Mouse (Mus musculus): ENCODE data around the gene Ncoa1. TPM values are rescaled to one million over a fixed set of nuclear protein-coding genes. Genes with fewer than 3 reads are reported as not detected.
"Not testable (repeated sequence)": the region's sequence is repeated elsewhere in the genome, so short reads cannot be mapped to it uniquely, and the experiment has no call there.

The Ncoa1 gene
- polyA plus RNA-seq, 1 experiment from 2014 or later: 12.4 TPM

DNA sequence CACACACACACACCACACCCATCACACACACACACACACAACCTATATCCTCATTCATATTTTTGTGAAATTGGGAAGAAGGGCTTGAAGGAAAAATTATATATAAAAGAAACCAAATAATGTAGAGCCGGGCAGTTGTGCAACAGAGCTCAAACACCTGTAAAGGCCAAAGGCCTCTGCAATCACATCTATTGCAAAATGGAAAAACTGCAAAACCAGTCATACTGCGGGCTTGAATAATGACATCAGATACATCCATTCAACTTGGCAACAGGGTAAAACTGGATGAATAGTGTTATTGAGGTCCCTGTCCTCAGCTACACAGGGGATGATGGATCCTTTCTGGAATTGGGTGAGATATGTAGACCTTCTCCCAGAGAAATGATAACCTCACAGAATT lies 13.3 kb downstream of the Ncoa1 start:
- Histone ChIP-seq H3K27ac (no peak overlapping the region), H3K4me3 (no peak overlapping the region), H3K4me1 (no peaks in the 10 kb centered on the region), H3K36me3 (no peaks in the 10 kb centered on the region; the same call in 1 of the 2 replicates), H3K27me3 (replicated peaks) (no peaks in the 10 kb centered on the region), H3K9ac (no peak overlapping the region), H3K4me2 (replicated peaks) (no peak overlapping the region), H3K9me3 (no peaks in the 10 kb centered on the region)
- 98% methylated on average over 2 of the region's 2 CpGs for WGBS
- ATAC-seq (ENCODE audit: low FRiP score, low read depth): no peak

GRCm38 (mm10) chr12:4462420-4462819 lies 14.6 kb downstream of the Ncoa1 start:
- Histone ChIP-seq H3K4me3 (no peak overlapping the region), H3K27ac (no peak overlapping the region), H3K36me3 (no peaks in the 10 kb centered on the region; the same call in 1 of the 2 replicates), H3K9ac (no peak overlapping the region), H3K27me3 (replicated peaks) (no peaks in the 10 kb centered on the region), H3K9me3 (no peaks in the 10 kb centered on the region), H3K4me1 (no peaks in the 10 kb centered on the region), H3K4me2 (replicated peaks) (no peak overlapping the region)
- ATAC-seq (ENCODE audit: low FRiP score, low read depth): no peak
- 87% methylated on average over 1 of the region's 1 CpGs for WGBS

DNA sequence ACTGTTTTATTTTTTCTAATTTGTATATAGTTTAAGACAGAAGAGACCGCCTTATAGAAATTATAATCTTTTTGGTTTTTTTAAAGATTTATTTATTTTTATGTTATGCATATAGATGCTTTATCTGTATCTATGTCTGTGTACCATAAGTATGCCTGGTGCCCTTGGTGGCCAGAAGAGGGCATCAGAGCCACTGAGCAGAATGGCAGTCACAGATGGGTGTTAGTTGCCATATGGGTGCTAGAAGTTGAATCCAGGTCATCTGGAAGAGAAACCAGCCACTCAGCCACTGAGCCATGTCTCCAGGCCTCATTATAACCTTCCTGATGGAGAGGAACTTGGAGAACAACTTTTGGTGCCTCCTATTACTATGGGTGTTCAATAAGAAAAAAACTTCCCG lies 16.0 kb downstream of the Ncoa1 start:
- 97% methylated on average over 2 of the region's 2 CpGs for WGBS
- Histone ChIP-seq H3K27me3 (replicated peaks) (no peaks in the 10 kb centered on the region), H3K4me2 (replicated peaks) (no peak overlapping the region)

GRCm38 (mm10) chr12:4454956-4455565 lies 21.9 kb downstream of the Ncoa1 start:
- WGBS: 86% methylated on average over 10 of the region's 10 CpGs
- no peaks in the 10 kb centered on the region for H3K9me3 ChIP-seq
- H3K4me3 ChIP-seq: no peak overlapping the region
- no peaks in the 10 kb centered on the region for H3K27me3 ChIP-seq (replicated peaks)
- ATAC-seq (ENCODE audit: low FRiP score, low read depth): no peak
- H3K4me1 ChIP-seq: no peaks in the 10 kb centered on the region
- no peak overlapping the region for H3K9ac ChIP-seq
- H3K27ac ChIP-seq: no peak overlapping the region
- no peak overlapping the region for H3K4me2 ChIP-seq (replicated peaks)
- H3K36me3 ChIP-seq: no peaks in the 10 kb centered on the region

More for the DNA sequence above, 16.0 kb downstream of the Ncoa1 start:
- Histone ChIP-seq H3K9me3 (no peaks in the 10 kb centered on the region), H3K9ac (no peak overlapping the region), H3K27ac (no peak overlapping the region), H3K4me3 (no peak overlapping the region), H3K4me1 (no peaks in the 10 kb centered on the region), H3K36me3 (no peaks in the 10 kb centered on the region; the same call in 1 of the 2 replicates)
- ATAC-seq (ENCODE audit: low FRiP score, low read depth): no peak

DNA sequence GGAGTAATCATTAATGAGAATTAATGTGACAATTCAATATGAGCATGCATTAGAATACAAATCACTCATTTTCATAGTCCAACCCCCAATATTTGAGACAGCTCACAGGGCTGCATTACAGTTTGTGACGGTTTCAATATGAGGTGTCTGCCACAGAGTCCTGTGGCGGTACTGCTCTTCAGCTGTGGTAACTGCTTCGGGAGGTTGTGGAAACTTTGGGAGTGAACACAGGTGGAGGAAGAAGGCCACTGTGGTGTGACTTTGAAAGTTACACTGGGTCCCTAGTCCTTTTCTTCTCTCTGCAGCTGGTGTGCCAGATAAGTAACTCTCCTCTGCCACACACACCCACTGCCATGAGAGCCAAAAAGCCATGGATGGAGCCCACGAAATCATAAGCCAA lies 22.7 kb downstream of the Ncoa1 start:
- WGBS: 90% methylated on average over 4 of the region's 4 CpGs
- H3K4me1 ChIP-seq: no peaks in the 10 kb centered on the region
- ATAC-seq (ENCODE audit: low FRiP score, low read depth): no peak

DNA sequence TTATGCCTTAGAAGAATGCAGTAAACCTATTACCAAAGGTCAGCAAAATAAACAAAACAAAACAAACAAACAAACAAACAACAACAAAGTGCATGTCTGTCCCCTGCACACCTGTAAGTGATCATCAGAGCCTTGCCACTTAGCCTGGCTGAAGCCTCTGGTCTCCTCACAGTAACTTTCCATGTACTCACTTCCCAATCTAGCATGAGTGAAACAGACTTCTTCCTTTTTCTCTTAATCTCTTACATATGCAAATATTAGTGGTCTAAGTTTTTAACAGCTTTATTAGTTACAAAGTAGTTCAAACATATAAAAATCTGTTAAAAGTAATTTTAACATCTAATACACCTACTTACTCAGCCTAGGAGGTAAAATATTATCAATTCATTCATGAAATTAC lies 24.7 kb downstream of the Ncoa1 start:
- no peak overlapping the region for H3K4me2 ChIP-seq (replicated peaks)
- H3K27me3 ChIP-seq (replicated peaks): no peaks in the 10 kb centered on the region
- no peaks in the 10 kb centered on the region for H3K4me1 ChIP-seq
- ATAC-seq (ENCODE audit: low FRiP score, low read depth): no peak
- no peak overlapping the region for H3K9ac ChIP-seq
- H3K4me3 ChIP-seq: no peak overlapping the region
- H3K9me3 ChIP-seq: no peaks in the 10 kb centered on the region
- H3K27ac ChIP-seq: no peak overlapping the region
- no peaks in the 10 kb centered on the region for H3K36me3 ChIP-seq

More for the DNA sequence above, 22.7 kb downstream of the Ncoa1 start:
- no peak overlapping the region for H3K4me3 ChIP-seq
- H3K27me3 ChIP-seq (replicated peaks): no peaks in the 10 kb centered on the region
- no peaks in the 10 kb centered on the region for H3K9me3 ChIP-seq
- H3K36me3 ChIP-seq: no peaks in the 10 kb centered on the region
- H3K9ac ChIP-seq: no peak overlapping the region
- no peak overlapping the region for H3K4me2 ChIP-seq (replicated peaks)
- H3K27ac ChIP-seq: no peak overlapping the region

- not testable (repeated sequence) for H3K4me1 ChIP-seq; ATAC-seq (ENCODE audit: low FRiP score, low read depth); H3K27ac ChIP-seq; H3K4me3 ChIP-seq; H3K27me3 ChIP-seq (replicated peaks); H3K36me3 ChIP-seq; H3K9me3 ChIP-seq; H3K9ac ChIP-seq; H3K4me2 ChIP-seq (replicated peaks)
These were observed 26.5 kb downstream of the Ncoa1 start for GRCm38 (mm10) chr12:4450485-4450884.

DNA sequence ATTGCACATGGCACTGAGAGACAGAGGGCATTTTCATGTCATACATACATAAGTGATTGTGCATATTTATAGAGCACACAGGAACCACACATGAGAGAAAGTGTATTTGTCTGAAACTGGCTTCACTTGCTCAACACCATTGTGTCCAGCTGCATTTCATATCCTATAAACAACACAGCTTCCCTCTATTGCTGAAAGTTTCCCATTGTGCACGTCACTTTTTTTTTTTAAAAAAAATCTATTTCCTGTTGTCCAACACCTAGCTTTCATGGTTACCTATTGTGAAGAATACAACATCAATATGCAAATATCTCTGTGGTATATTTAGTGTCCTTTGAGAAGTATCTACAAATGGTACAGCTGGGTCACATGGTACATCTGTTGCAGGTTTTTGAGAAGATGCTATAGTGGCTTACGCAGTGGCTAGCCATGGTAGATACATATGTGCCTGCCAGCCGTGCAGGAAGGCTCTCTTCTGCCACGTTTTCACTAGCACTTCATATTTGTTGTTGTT lies 28.8 kb downstream of the Ncoa1 start:
- no peak overlapping the region for H3K4me3 ChIP-seq
- no peaks in the 10 kb centered on the region for H3K9me3 ChIP-seq
- no peak overlapping the region for H3K4me2 ChIP-seq (replicated peaks)
- ATAC-seq (ENCODE audit: low FRiP score, low read depth): no peak
- no peaks in the 10 kb centered on the region for H3K4me1 ChIP-seq
- WGBS: 88% methylated on average over 4 of the region's 4 CpGs
- H3K36me3 ChIP-seq: no peaks in the 10 kb centered on the region
- H3K27ac ChIP-seq: no peak overlapping the region
- no peaks in the 10 kb centered on the region for H3K27me3 ChIP-seq (replicated peaks)
- no peak overlapping the region for H3K9ac ChIP-seq

DNA sequence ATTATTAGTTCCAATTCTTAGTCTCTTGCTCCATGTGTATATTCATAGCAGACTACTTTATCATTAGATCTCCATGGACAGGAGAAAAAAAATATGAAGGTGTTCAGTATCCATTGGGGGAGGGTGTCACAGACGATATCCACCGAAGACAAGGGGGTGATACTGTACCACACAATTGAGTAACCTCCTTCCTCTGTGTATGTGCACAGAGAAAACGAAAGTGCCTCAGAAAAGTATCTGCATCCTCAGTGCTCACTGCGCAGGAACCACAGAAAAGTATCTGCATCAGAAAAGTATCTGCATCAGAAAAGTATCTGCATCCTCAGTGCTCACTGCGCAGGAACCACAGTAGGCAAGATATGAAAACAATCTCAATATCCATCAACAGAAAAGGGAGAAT lies 32.0 kb downstream of the Ncoa1 start:
- H3K9me3 ChIP-seq: no peaks in the 10 kb centered on the region
- ATAC-seq (ENCODE audit: low FRiP score, low read depth): no peak

GRCm38 (mm10) chr12:4441451-4441850 lies 35.5 kb downstream of the Ncoa1 start:
- H3K9me3 ChIP-seq: no peaks in the 10 kb centered on the region
- no peak overlapping the region for H3K27ac ChIP-seq
- no peak overlapping the region for H3K4me2 ChIP-seq (replicated peaks)
- H3K9ac ChIP-seq: no peak overlapping the region
- 84% methylated on average over 3 of the region's 3 CpGs for WGBS
- ATAC-seq (ENCODE audit: low FRiP score, low read depth): no peak
- no peaks in the 10 kb centered on the region for H3K4me1 ChIP-seq
- no peak overlapping the region for H3K4me3 ChIP-seq
- no peaks in the 10 kb centered on the region for H3K27me3 ChIP-seq (replicated peaks)
- H3K36me3 ChIP-seq: no peaks in the 10 kb centered on the region

More for the DNA sequence above, 32.0 kb downstream of the Ncoa1 start:
- no peak overlapping the region for H3K4me3 ChIP-seq
- H3K36me3 ChIP-seq: no peaks in the 10 kb centered on the region
- WGBS: 90% methylated on average over 5 of the region's 5 CpGs
- H3K27me3 ChIP-seq (replicated peaks): no peaks in the 10 kb centered on the region
- no peaks in the 10 kb centered on the region for H3K4me1 ChIP-seq
- no peak overlapping the region for H3K27ac ChIP-seq
- no peak overlapping the region for H3K9ac ChIP-seq
- no peak overlapping the region for H3K4me2 ChIP-seq (replicated peaks)

GRCm38 (mm10) chr12:4436198-4436597 lies 40.8 kb downstream of the Ncoa1 start:
- no peaks in the 10 kb centered on the region for H3K4me1 ChIP-seq
- H3K4me3 ChIP-seq: no peak overlapping the region
- no peak overlapping the region for H3K27ac ChIP-seq
- 88% methylated on average over 5 of the region's 5 CpGs for WGBS
- no peak overlapping the region for H3K9ac ChIP-seq
- H3K4me2 ChIP-seq (replicated peaks): no peak overlapping the region
- H3K36me3 ChIP-seq: no peaks in the 10 kb centered on the region
- H3K9me3 ChIP-seq: no peaks in the 10 kb centered on the region
- ATAC-seq (ENCODE audit: low FRiP score, low read depth): no peak
- H3K27me3 ChIP-seq (replicated peaks): no peaks in the 10 kb centered on the region

DNA sequence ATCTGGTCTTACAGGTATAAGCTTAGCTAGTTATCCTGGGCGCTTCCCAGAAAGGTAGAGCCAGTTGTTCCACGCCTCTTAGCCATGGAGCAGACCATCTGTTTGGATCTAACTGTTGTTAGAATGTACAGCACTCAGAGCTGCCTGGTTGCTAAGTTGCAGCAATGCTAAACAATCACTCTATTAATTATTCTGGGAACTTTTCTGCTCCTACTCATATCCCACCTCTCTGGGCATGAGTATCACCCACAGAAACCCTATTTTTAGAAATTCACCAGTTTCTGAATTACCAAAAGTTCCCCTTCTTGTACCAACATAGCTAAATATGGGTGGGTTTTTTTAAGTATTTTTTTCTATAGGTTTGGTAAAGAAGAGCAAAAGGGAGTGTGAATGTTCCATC lies 43.4 kb downstream of the Ncoa1 start:
- H3K4me1 ChIP-seq: no peaks in the 10 kb centered on the region
- no peak overlapping the region for H3K4me3 ChIP-seq
- no peak for ATAC-seq (ENCODE audit: low FRiP score, low read depth)
- H3K9ac ChIP-seq: no peak overlapping the region
- no peak overlapping the region for H3K27ac ChIP-seq
- H3K36me3 ChIP-seq: no peaks in the 10 kb centered on the region
- WGBS: 88% methylated on average over 2 of the region's 2 CpGs
- H3K27me3 ChIP-seq (replicated peaks): no peaks in the 10 kb centered on the region
- H3K9me3 ChIP-seq: no peaks in the 10 kb centered on the region
- no peak overlapping the region for H3K4me2 ChIP-seq (replicated peaks)

DNA sequence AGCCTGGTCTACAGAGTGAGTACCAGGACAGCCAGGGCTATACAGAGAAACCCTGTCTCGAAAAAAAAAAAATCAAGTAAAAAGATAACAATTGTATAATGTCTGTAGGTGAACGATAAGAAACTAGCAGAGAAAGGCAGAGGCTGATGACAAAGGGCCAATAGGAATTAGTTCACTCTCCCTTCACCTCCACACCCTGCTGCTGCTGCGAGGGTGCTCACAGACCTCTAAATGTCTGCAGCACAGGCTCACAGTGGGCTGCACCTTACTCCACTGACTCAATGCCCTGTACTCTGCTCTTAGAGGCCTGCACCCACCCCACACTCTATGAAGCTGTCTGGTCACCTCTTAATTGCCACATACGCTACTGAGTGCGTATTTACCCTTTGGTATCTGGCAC lies 45.0 kb downstream of the Ncoa1 start:
- no peak overlapping the region for H3K4me2 ChIP-seq (replicated peaks)
- H3K36me3 ChIP-seq: no peaks in the 10 kb centered on the region
- no peak overlapping the region for H3K9ac ChIP-seq
- ATAC-seq (ENCODE audit: low FRiP score, low read depth): no peak
- 96% methylated on average over 5 of the region's 5 CpGs for WGBS
- H3K9me3 ChIP-seq: no peaks in the 10 kb centered on the region
- no peak overlapping the region for H3K4me3 ChIP-seq
- no peak overlapping the region for H3K27ac ChIP-seq
- H3K4me1 ChIP-seq: no peaks in the 10 kb centered on the region
- H3K27me3 ChIP-seq (replicated peaks): no peaks in the 10 kb centered on the region
